Comparison of ENCODE assay signal across 23 mouse cellular contexts in genomic region chr4:139229271-139229670, GRCm38 (mm10). TPM values are rescaled to one million over a fixed set of nuclear protein-coding genes. Genes with fewer than 3 reads are reported as not detected.
DNase-seq lines count a peak whose midpoint lies in the region; ATAC-seq and TF ChIP-seq lines count a peak whose summit lies in the region.
"Had no signal": no experiment of that assay in that cellular context is flagged by ENCODE, and none has a peak within 500 bp of the region (broad histone marks: within the 10 kb centered on the region; RNA-seq: fewer than 3 reads in every experiment).

No protein-coding gene starts in this region.

- 53% methylated on average over 5 of the region's 5 CpGs for WGBS in lung, postnatal 0 days
- 77% methylated on average over 5 of the region's 5 CpGs for WGBS in embryonic facial prominence, embryonic 13.5 days
- 70% methylated on average over 5 of the region's 5 CpGs for WGBS in macrophage (ENCODE audit: missing documents)

- H3K4me3 ChIP-seq in lung, postnatal 0 days (ENCODE audit: low read depth, low read length) = no peak overlapping the region
- H3K4me3 ChIP-seq in embryonic facial prominence, embryonic 13.5 days = no peak overlapping the region
- H3K4me3 ChIP-seq in macrophage (ENCODE audit: inconsistent target) = no peak overlapping the region
- H3K4me3 ChIP-seq: embryonic facial prominence, embryonic 12.5 days; forebrain, embryonic 13.5 days; heart, embryonic 10.5 days; hindbrain, embryonic 12.5 days had no signal

- peak; percentile 53 for ATAC-seq in lung, postnatal 0 days
- ATAC-seq in embryonic facial prominence, embryonic 13.5 days (ENCODE audit: insufficient number of reproducible peaks, insufficient read depth, low FRiP score, low TSS enrichment, low read depth) = no peak
- ATAC-seq: CD4-positive, CD25-positive, alpha-beta regulatory T cell, adult 4 months; forebrain, embryonic 13.5 days; forebrain, postnatal 0 days; hindbrain, embryonic 16.5 days had no signal

- no peak overlapping the region for H3K9ac ChIP-seq in lung, postnatal 0 days (replicated peaks; ENCODE audit: low read depth)
- peak overlapping the region; percentile 2; the same call in 1 of the 2 replicates for H3K9ac ChIP-seq in embryonic facial prominence, embryonic 13.5 days
- H3K9ac ChIP-seq: embryonic facial prominence, embryonic 12.5 days; forebrain, embryonic 13.5 days; forebrain, postnatal 0 days; hindbrain, embryonic 12.5 days had no signal

- H3K9me3 ChIP-seq in lung, postnatal 0 days (ENCODE audit: low read length) = no peaks in the 10 kb centered on the region
- no peaks in the 10 kb centered on the region for H3K9me3 ChIP-seq in embryonic facial prominence, embryonic 13.5 days
- H3K9me3 ChIP-seq: embryonic facial prominence, embryonic 12.5 days; forebrain, embryonic 13.5 days; G1E; heart, embryonic 10.5 days; hindbrain, embryonic 12.5 days had no signal

- peaks cover 100% of the 10 kb centered on the region for H3K79me2 ChIP-seq in macrophage (ENCODE audit: inconsistent target)

- no peaks in the 10 kb centered on the region for H3K27me3 ChIP-seq in lung, postnatal 0 days (replicated peaks; ENCODE audit: insufficient read depth, low read length)
- H3K27me3 ChIP-seq in embryonic facial prominence, embryonic 13.5 days = no peaks in the 10 kb centered on the region
- H3K27me3 ChIP-seq: embryonic facial prominence, embryonic 12.5 days; forebrain, embryonic 13.5 days; hindbrain, embryonic 12.5 days had no signal

- TF ChIP-seq EP300 in lung, postnatal 0 days (IDR thresholded peaks at IDR 0.05) = no peak

- no peak overlapping the region for H3K4me2 ChIP-seq in lung, postnatal 0 days (replicated peaks; ENCODE audit: low read depth, low read length)
- no peak overlapping the region for H3K4me2 ChIP-seq in embryonic facial prominence, embryonic 13.5 days
- H3K4me2 ChIP-seq: embryonic facial prominence, embryonic 12.5 days; forebrain, embryonic 13.5 days; hindbrain, embryonic 12.5 days had no signal

- DNase-seq in lung, postnatal 0 days (ENCODE audit: low spot score) = peak; percentile 70
- DNase-seq in lung, postnatal 4 days = no peak
- DNase-seq in thymus, postnatal 36 days = no peak
- no peak for DNase-seq in left cerebral cortex, adult 11 months (ENCODE audit: low spot score)
- DNase-seq: adrenal gland, adult 8-10 months; adrenal gland, postnatal 36 days; cerebellum, adult 2 months; cerebellum, postnatal 10 days; embryo, embryonic 11 days; forebrain, postnatal 0 days; gastrocnemius, postnatal 36 days; heart, adult 11 months; heart, postnatal 10 days; heart, postnatal 4 days had no signal

- H3K36me3 ChIP-seq in lung, postnatal 0 days (ENCODE audit: insufficient read depth, low read length) = no peaks in the 10 kb centered on the region
- peaks cover 15% of the 10 kb centered on the region for H3K36me3 ChIP-seq in embryonic facial prominence, embryonic 13.5 days
- peaks cover 23% of the 10 kb centered on the region; the same call in 1 of the 2 replicates for H3K36me3 ChIP-seq in macrophage (ENCODE audit: inconsistent target)

- TF ChIP-seq CTCF in lung, postnatal 0 days (IDR thresholded peaks at IDR 0.05) = no peak

- peaks cover 26% of the 10 kb centered on the region; the same call in 1 of the 2 replicates for H3K4me1 ChIP-seq in lung, postnatal 0 days (ENCODE audit: insufficient read depth, low read depth, low read length)
- H3K4me1 ChIP-seq in embryonic facial prominence, embryonic 13.5 days = peaks cover 68% of the 10 kb centered on the region

- peak overlapping the region; percentile 32; the same call in 1 of the 2 replicates for H3K27ac ChIP-seq in lung, postnatal 0 days (ENCODE audit: low read length)
- H3K27ac ChIP-seq in embryonic facial prominence, embryonic 13.5 days = no peak overlapping the region
- peak overlapping the region; percentile 63; the same call in 1 of the 2 replicates for H3K27ac ChIP-seq in macrophage
- H3K27ac ChIP-seq: embryonic facial prominence, embryonic 12.5 days; forebrain, embryonic 13.5 days; hindbrain, embryonic 12.5 days had no signal

RNA-seq across cellular contexts. Expression of gene Capzb, which starts 36.6 kb away (rescaled TPM):
- 401 and 408 TPM in 2 replicates for polyA plus RNA-seq in lung, postnatal 0 days (2015; fragmentation: Nextera tagmentation; extraction: Ambion mirVana)
- polyA plus RNA-seq in embryonic facial prominence, embryonic 13.5 days (2015; fragmentation: Nextera tagmentation; extraction: Ambion mirVana) = 396 and 424 TPM in 2 replicates
- total RNA-seq in macrophage (2018; cell fraction: chromatin; rRNA removed) = 100 to 1,000 TPM; 159 to 332 (median 238) TPM
- total RNA-seq in macrophage (2018; cell fraction: cytosol; rRNA removed) = 100 to 1,000 TPM; 379 to 591 (median 456) TPM
- 100 to 1,000 TPM; 176 to 252 (median 211) TPM for total RNA-seq in macrophage (2018; cell fraction: nucleus; rRNA removed)
- polyA plus RNA-seq in macrophage (2018) = 485 to 769 TPM (median 513 TPM) in 3 replicates
